Mouse (Mus musculus) cerebellum, postnatal 10 days (tissue): ENCODE results near the gene Tob2.

Source experiments
- DNase-seq, 2 experiments: peaks; one replicate each; pipeline ENCODE4 v3.0.0; 2021; ENCODE audit warnings: mixed read lengths in 2 of 2

The Tob2 gene

GRCm38 (mm10) chr15:81836966-81837920 lies 21.4 kb downstream of the Tob2 start:
- DNase-seq: peak in 1 of 2 experiments; percentile 22

- peak; percentile 69 to 77 for DNase-seq
These were observed 22.3 kb downstream of the Tob2 start for GRCm38 (mm10) chr15:81836124-81836821.

- DNase-seq: peak; percentile 31 to 33
These were observed 23.4 kb downstream of the Tob2 start for GRCm38 (mm10) chr15:81835007-81835880.

- DNase-seq: peak; percentile 71 to 77
These were observed 24.3 kb downstream of the Tob2 start for GRCm38 (mm10) chr15:81834171-81834841.

GRCm38 (mm10) chr15:81833481-81833880 lies 25.1 kb downstream of the Tob2 start:
- no peak for DNase-seq

- peak; percentile 45 to 48 for DNase-seq
These were observed 26.4 kb downstream of the Tob2 start for GRCm38 (mm10) chr15:81832219-81832618.

GRCm38 (mm10) chr15:81831136-81831825 lies 27.3 kb downstream of the Tob2 start:
- DNase-seq: peak; percentile 96

GRCm38 (mm10) chr15:81830530-81830929 lies 28.1 kb downstream of the Tob2 start:
- DNase-seq: no peak

GRCm38 (mm10) chr15:81829208-81829580 lies 29.4 kb downstream of the Tob2 start:
- DNase-seq: no peak

GRCm38 (mm10) chr15:81828426-81829207 lies 30.0 kb downstream of the Tob2 start:
- no peak for DNase-seq

- DNase-seq: no peak
These were observed 33.8 kb downstream of the Tob2 start for GRCm38 (mm10) chr15:81824832-81825231.

GRCm38 (mm10) chr15:81822631-81823030 lies 36.0 kb downstream of the Tob2 start:
- DNase-seq: no peak

- DNase-seq: no peak
These were observed 40.2 kb downstream of the Tob2 start for GRCm38 (mm10) chr15:81818404-81818803.

GRCm38 (mm10) chr15:81814716-81815370 lies 43.8 kb downstream of the Tob2 start:
- peak; percentile 60 to 65 for DNase-seq

GRCm38 (mm10) chr15:81813986-81814705 lies 44.5 kb downstream of the Tob2 start:
- no peak for DNase-seq

GRCm38 (mm10) chr15:81812696-81813631 lies 45.6 kb downstream of the Tob2 start:
- DNase-seq: no peak

GRCm38 (mm10) chr15:81812287-81812686 lies 46.3 kb downstream of the Tob2 start:
- peak in 1 of 2 experiments; percentile 38 for DNase-seq

GRCm38 (mm10) chr15:81811599-81811996 lies 47.0 kb downstream of the Tob2 start:
- no peak for DNase-seq
